Mouse (Mus musculus): ENCODE measurements around the gene Nr1h5. TPM values are rescaled to one million over a fixed set of nuclear protein-coding genes. Genes with fewer than 3 reads are reported as not detected.

Nr1h5 gene
- polyA plus RNA-seq (2014; fragmentation: Illumina TruSeq; extraction: RNeasy Lipid Tissue Mini Kit (QIAGEN cat#74804); ENCODE audit: insufficient read depth, low read depth, low replicate concordance), result 0.15 TPM

GRCm38 (mm10) chr3:102964033-102964432, at the start of gene Nr1h5:
Gene Nr1h5, minus strand, starts transcription at chr3:102964133.

DNA sequence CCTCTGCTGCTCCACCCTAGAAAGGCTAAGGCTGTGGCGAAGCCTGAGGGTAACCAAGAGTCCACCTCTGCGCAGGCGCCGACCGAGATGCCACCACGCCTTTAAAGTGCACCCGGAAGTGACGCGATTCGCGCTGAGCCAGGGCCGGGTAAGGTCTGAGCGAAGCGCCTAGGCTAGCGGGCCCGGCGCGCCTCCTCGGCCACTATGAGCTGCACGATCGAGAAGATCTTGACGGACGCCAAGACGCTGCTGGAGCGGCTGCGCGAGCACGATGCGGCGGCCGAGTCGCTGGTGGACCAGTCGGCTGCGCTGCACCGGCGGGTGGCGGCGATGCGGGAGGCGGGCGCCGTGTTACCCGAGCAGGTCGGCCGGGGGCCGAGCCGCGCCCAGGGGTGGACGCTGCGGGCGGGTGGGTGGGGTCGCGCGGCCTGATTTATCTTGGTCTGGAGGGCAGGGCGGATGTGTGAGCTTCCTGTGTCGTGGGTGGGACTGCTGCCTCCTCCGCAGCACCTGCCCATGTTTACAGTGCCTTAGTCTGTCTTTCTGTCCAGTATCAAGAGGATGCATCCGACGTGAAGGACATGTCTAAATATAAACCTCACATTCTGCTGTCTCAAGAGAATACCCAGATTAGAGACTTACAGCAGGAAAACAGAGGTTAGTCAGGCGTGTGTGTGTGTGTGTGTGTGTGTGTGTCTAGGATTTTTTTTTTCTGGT, 31.8 kb upstream of the Nr1h5 start, which contains the start of gene Sike1:
TSS of gene Sike1 (plus strand) at position 104 of the 717 bp plus-strand sequence.

GRCm38 (mm10) chr3:102935451-102936354, 28.2 kb downstream of the Nr1h5 start, which contains the start of gene Sycp1:
Gene Sycp1, minus strand, starts transcription at chr3:102936100.

Other genes with a start within 250 kb of the Nr1h5 start
- gene Tspan2, start 229.6 kb downstream of the Nr1h5 start, polyA plus RNA-seq (2014; fragmentation: Illumina TruSeq; extraction: RNeasy Lipid Tissue Mini Kit (QIAGEN cat#74804); ENCODE audit: insufficient read depth, low read depth, low replicate concordance), result 56.2 TPM
- 0.93 TPM for gene Tshb, start 181.4 kb downstream of the Nr1h5 start, polyA plus RNA-seq (2014; fragmentation: Illumina TruSeq; extraction: RNeasy Lipid Tissue Mini Kit (QIAGEN cat#74804); ENCODE audit: insufficient read depth, low read depth, low replicate concordance)
- 0.48 TPM for gene Sycp1, start 28.0 kb downstream of the Nr1h5 start, polyA plus RNA-seq (2014; fragmentation: Illumina TruSeq; extraction: RNeasy Lipid Tissue Mini Kit (QIAGEN cat#74804); ENCODE audit: insufficient read depth, low read depth, low replicate concordance)
- gene Sike1, start 31.6 kb upstream of the Nr1h5 start, polyA plus RNA-seq (2014; fragmentation: Illumina TruSeq; extraction: RNeasy Lipid Tissue Mini Kit (QIAGEN cat#74804); ENCODE audit: insufficient read depth, low read depth, low replicate concordance), result 32.5 TPM
- 122 TPM for gene Csde1, start 56.3 kb upstream of the Nr1h5 start, polyA plus RNA-seq (2014; fragmentation: Illumina TruSeq; extraction: RNeasy Lipid Tissue Mini Kit (QIAGEN cat#74804); ENCODE audit: insufficient read depth, low read depth, low replicate concordance)
- 31.8 TPM for gene Nras, start 94.2 kb upstream of the Nr1h5 start, polyA plus RNA-seq (2014; fragmentation: Illumina TruSeq; extraction: RNeasy Lipid Tissue Mini Kit (QIAGEN cat#74804); ENCODE audit: insufficient read depth, low read depth, low replicate concordance)
- gene Ampd1, start 109.9 kb upstream of the Nr1h5 start, polyA plus RNA-seq (2014; fragmentation: Illumina TruSeq; extraction: RNeasy Lipid Tissue Mini Kit (QIAGEN cat#74804); ENCODE audit: insufficient read depth, low read depth, low replicate concordance), result 1.4 TPM
- gene Dennd2c, start 138.5 kb upstream of the Nr1h5 start, polyA plus RNA-seq (2014; fragmentation: Illumina TruSeq; extraction: RNeasy Lipid Tissue Mini Kit (QIAGEN cat#74804); ENCODE audit: insufficient read depth, low read depth, low replicate concordance), result 2.0 TPM
- 55.7 TPM for gene Bcas2, start 207.5 kb upstream of the Nr1h5 start, polyA plus RNA-seq (2014; fragmentation: Illumina TruSeq; extraction: RNeasy Lipid Tissue Mini Kit (QIAGEN cat#74804); ENCODE audit: insufficient read depth, low read depth, low replicate concordance)

All from lung, adult 10 weeks (tissue).